Mouse (Mus musculus) frontal cortex, postnatal 25 days (tissue): ENCODE measurements at regions not wholly inside any gene's neighbourhood (a gene's known extent, or its start where the extent isn't known, plus 50 kb on each side); places are given as distances from the start of the nearest gene placed in this dataset.
A peak's percentile ranks its signal among the peaks of the same experiment; 100 is the strongest.

Source experiments
- DNase-seq, 2 experiments: peaks; one replicate each; pipeline ENCODE4 v3.0.0; 2022; ENCODE audit warnings: low spot score in 2 of 2

DNA sequence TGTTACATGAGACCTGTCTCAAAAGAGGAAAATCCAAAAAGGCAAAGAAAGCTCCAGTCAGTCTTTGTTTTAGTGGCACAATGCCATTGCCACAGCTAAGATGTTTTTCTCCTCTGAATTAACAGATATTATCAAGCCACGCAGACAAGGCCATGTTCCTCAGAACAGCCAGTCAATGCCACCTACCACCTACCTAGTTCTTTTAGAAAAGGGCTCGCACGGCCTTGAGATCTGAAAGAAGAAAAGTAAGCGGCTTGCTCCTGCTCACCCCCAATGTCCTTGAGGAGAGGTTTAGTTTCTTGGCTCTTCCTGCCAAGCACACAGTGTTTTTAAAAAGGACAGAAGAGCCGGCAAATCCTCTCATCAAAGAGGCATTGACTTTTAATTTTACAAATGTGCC lies 88.7 kb upstream of the Noct start:
- DNase-seq, result no peak

DNA sequence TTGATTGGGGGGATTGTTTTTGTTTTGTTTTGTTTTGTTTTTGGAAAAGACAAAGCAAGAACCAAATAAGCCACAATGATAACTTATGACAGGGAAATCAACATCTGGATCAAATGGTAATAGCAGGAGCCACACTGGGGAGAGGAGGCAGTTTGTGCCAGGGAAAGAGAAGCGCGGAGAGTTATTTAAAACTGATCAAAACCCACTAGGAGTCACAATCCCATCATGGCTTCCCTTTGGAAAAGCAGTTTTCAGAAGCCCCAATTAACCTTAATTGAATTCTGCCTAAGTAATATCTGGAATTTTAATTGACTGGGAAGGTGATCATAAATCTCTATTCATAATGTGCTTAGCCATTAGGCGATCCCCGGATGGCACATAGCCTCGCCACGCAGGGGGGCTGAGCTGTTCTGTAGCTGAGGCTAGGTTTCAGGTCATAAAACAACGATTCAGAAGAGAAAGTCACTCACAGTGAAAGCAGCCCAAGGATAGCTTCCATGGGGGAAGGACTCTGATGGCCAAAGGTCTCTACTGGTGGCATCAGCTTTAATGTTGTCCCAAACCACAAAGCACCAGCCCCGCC lies 86.4 kb upstream of the Noct start:
- no peak for DNase-seq

DNA sequence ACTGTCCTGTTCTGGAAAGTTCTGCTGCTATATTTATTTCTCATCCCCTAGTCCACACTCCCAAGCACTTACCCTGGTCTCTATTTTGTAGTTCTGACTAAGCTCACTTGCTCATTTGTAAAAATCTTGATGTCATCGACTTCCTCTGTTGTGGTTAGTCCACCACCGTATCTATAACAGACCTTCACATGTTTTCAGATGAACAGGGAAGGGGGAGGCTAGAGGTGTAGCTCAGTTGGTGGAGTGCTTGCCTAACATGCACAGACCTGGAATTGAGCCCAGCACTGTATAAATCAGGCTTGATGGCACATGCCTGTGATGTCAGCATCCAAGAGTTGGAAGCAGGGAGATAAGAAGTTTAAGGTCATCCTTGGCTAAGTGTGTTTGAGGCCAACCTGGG lies 78.3 kb upstream of the Noct start:
- no peak for DNase-seq

DNA sequence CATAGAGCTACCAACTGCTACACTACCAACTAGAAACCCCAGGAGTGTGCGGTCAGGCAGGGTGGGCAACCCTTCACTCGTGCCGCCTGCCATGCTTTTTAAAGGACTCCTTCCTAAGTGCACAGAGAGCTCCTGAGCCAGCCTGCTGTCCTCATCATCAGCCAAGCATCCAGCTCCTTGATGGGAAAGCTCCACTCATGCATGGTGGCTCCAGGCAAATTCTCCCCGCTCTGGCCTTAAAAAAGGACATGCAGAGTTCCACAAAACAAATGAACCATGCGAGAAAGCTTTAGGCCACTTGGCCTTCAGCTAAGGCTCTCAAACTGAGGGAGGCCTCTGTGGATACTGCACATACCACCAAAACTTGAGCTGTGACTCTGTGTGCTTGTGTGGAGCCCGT lies 74.2 kb upstream of the Noct start:
- DNase-seq, result no peak

DNA sequence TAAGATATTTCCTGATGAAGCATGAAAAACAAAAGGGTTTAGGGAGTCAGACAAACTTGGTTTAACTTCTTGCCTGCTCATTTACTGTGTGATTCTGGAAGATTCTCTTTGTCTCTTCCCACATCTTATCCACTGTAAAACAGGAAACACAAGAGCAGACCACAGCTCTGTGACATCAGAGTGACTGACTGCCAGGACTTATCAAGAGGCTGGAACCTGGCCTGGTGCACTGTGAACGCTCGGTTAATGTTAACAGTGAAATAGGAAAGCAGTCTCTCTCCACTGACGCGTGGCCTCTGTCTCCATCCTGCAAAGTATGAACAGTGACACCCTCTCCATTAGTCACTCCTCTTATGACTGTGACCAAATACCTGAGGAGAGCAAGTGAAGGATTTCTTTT lies 73.1 kb upstream of the Noct start:
- DNase-seq, result no peak

DNA sequence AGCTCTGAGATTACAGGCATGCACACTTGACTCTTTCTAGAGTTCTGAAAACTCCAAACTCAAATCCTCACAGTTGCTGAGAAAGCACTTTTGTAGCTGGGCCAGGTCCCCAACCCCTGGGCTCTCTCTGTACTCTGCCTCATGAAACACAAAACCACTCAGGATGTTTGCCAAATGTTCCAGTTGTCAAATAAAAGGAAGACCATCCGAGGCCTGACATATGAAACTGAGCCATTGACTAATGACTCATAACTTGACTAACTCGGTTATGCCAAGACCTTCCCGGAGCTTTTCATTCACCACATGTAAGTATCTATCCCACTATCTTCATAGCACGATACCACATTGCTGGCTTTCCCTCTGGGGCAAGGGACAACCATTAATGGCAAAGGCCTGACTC lies 68.6 kb upstream of the Noct start:
- DNase-seq, result no peak

DNA sequence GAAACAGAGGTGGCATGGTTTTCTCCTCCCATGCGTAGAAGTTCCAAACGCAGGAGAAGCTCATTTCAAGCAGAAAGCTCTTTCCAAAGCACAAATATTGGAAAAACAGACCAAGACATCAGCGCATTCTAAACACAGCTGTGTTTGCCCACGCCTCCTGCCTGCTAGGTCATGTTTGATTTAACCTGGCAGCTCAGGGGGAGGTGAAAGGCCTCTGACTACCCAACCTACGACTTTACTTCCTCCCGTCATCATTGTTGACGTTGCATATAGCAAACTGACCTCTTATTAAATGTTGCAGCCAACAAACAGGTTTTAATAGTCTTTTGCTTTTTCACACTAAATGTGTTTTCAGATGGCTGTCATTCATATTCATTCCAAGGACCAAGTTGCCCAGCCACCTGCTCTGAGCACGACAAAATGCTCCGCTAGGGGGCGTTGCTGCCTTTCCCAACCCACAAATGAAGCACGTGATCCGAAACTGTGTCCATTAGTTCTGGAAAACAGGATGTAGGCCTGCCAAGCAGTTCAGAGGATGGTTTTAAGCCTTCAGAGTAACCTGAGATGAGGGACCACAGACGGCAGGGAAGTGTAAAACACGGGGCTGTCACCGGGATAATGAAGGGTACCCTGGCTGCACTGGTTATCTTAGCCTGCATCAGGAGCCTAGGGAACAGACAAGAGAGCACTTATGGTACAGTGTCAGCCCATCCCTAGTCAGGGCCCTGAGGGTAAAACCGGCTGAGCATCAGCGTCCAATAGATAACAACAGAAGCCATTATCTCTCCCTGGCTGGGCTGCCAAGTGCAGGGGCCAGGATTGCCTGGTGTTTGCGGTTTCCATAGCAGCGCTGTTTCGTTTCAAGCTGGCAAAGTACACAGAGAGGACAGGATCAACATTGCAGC lies 67.6 kb upstream of the Noct start:
- peak; percentile 16 to 44 for DNase-seq

DNA sequence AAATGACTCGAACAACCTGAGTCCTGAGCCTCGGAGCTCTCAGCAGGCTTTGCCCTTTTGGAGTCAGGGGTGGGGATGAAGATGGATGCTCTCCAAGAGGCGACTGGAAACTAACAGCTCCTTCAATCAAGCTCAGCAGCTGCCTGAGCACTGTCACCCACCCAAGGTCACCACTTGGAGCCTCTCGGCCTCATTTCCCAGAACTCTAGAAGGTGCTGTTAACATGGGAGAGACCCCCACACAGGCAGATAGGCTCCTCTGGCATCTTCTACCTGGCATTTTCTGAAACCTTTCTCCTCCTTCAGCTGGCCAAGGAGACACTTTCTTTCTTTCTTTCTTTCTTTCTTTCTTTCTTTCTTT lies 67.0 kb upstream of the Noct start:
- no peak for DNase-seq

DNA sequence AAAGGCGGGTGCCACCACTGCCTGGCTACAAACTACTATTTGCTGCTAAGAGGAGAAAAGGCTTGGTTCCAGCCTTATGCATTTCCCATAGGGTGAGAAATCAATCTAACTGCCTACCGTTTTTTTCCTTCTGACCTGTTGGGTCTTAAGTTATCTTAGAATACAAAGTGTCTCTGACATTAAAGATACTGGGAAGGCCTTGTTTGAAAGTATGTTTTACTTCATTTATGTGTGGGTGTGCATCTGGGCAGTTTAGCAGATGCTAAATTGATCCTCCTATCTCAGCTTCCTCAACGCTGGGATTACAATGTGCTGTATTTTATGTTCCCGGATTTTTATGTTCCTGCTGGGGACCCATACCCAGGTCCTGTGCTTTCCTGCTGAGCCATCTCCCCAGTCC lies 65.8 kb upstream of the Noct start:
- DNase-seq, result no peak

DNA sequence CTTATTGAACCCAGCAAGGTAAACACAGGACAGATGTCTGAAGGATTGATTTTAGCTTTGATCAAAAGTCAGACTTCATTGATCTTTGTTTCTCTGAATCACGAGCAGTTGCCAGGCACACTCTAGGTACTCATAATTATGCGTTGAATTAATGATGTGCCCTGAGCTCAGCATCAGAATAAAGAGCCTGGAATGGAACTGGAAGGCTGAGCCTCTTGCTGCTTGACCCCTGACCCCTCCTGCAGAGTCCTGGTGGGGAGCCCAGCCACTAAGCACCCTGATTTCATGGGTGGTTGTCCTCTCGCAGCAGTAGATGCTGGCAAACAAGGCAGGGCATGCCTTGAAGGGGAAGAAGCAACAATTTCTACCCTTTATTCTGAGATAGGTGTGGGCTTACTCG lies 64.9 kb upstream of the Noct start:
- DNase-seq, result no peak

DNA sequence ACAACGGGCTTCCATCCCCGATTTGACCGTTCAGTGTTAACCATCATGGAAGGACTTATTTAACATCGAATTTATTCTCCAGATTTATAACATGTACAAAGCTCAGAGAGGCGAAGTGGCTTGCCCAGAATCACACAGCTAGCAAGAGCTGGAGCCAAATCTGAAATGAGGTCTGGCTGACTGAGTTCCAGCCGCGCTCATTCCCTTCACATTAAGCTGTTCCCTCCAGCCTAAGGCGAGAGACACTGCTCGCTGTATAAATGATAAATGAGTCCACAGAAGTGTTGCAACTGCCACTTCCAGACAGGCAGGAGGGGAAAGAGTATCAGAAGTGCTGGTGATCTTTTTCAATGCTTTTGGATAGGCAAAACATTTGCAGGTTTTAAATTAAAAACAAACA lies 64.4 kb upstream of the Noct start:
- DNase-seq, result no peak

DNA sequence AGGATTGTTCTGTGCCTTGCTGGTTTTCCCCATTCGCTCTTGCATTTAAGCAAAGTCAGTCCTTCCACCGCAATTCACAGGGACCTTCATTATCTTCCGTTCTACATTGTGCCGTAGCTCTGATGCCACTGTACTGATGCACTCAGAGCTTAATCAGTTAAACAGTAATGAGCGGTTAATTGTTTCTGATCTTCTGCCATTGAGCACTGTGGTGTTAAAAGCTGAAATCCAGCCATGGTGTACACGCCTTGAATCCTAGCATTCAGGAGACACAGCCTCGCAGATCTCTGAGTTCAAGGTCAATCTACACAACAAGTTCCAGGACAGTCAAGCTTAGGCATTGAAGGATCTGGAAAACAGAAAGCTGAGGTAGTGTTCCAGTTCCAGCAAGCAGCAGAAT lies 63.6 kb upstream of the Noct start:
- no peak for DNase-seq

DNA sequence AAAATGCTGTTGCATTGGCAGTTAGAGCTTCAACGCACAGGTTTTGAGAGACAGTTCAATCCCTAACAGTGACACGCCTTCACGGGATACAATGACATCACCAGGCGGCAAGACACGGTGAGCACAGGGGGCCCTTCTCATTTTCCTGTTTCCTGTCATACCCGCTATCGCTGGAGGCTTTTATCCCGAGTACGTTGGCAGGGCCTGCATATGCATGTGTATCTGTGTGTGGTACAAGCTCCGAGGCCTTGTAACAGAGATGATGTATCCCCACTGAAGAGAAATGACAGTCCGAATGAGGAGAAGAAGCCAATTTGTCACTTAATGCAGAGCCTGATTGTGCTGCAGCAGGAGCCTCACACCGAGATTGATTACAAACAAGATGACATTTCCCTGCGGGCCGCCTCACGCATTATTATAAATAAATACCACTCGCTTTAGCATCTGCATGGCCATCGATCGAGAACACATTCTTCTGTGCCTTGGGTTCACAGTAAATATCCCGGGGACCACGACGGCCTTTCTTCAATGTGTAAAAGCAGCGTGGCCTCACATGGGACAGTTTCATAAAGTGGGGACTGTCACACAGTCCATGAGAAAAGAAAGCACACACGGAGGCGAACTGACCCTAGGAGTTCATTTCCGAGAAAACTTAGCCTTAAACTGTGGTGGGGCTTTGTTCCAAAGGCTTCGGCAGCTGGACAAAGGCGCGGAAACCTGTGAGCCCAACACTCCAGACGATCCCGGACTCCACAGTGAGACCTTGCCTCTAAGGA lies 54.9 kb upstream of the Noct start:
- DNase-seq, result no peak

DNA sequence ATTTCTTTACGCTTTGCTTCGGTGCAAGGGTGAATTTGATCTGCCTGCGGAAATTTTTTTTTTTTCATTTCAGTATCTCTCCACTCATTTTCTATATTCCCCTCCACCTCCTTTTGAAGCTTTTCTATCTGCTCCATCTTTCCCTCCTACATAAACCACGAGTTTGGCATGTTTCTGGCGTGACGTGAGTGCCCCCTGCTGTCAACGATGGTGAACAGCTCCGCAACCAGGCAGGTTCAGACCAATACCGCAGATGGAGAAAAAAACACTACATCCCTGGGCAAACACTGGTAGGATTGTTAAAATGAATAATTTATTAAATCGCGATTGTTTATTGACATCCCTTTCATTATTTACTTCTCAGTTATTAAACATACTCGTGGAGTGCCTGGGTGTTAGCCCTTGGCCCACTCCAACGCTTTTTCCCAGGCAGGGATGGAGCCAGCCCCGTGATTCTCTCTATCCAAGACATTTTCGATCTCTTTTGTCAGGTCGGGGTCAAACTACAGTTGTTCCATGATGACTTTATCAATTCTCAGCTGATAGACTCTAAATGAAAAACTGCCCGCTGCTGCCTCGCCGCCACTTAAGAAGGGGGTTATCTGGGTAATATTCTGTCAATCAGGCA lies 53.9 kb upstream of the Noct start:
- DNase-seq, result peak; percentile 74 to 85
